Mouse (Mus musculus): ENCODE data around the gene Rab15. TPM values are rescaled to one million over a fixed set of nuclear protein-coding genes. Genes with fewer than 3 reads are reported as not detected.
A peak's percentile ranks its signal among the peaks of the same experiment; 100 is the strongest.

The Rab15 gene
- total RNA-seq, 2 experiments from 2014 or later: 111 to 131 TPM

- DNase-seq (ENCODE audit: low spot score in 2 of 2): no peak
These were observed 42.8 kb downstream of the Rab15 start for GRCm38 (mm10) chr12:76779951-76780350.

- DNase-seq (ENCODE audit: low spot score in 2 of 2): no peak
These were observed 44.2 kb downstream of the Rab15 start for GRCm38 (mm10) chr12:76778305-76779083.

GRCm38 (mm10) chr12:76777845-76778244 is 44.9 kb downstream of the Rab15 start:
- no peak for DNase-seq (ENCODE audit: low spot score in 2 of 2)

- DNase-seq (ENCODE audit: low spot score in 2 of 2): no peak
These were observed 45.8 kb downstream of the Rab15 start for GRCm38 (mm10) chr12:76776898-76777297.

- no peak for DNase-seq (ENCODE audit: low spot score in 2 of 2)
These were observed 47.6 kb downstream of the Rab15 start for GRCm38 (mm10) chr12:76775132-76775531.

GRCm38 (mm10) chr12:76774652-76775051 is 48.1 kb downstream of the Rab15 start:
- no peak for DNase-seq (ENCODE audit: low spot score in 2 of 2)

- DNase-seq (ENCODE audit: low spot score in 2 of 2): no peak
These were observed 51.2 kb downstream of the Rab15 start for GRCm38 (mm10) chr12:76771540-76771939.

- no peak for DNase-seq (ENCODE audit: low spot score in 2 of 2)
These were observed 51.7 kb downstream of the Rab15 start for GRCm38 (mm10) chr12:76770841-76771500.

- DNase-seq (ENCODE audit: low spot score in 2 of 2): peak; percentile 30 to 37
These were observed 56.6 kb downstream of the Rab15 start for GRCm38 (mm10) chr12:76765901-76766630.

GRCm38 (mm10) chr12:76765354-76765851 is 57.3 kb downstream of the Rab15 start, which contains the start of the genes Churc1 and Fntb:
Gene Churc1, plus strand, starts transcription at chr12:76765538.
Gene Fntb, plus strand, starts transcription at chr12:76765589.
- DNase-seq (ENCODE audit: low spot score in 2 of 2): peak; percentile 84 to 86

GRCm38 (mm10) chr12:76752652-76753318 is 69.9 kb downstream of the Rab15 start:
- DNase-seq (ENCODE audit: low spot score in 2 of 2): peak; percentile 19 to 37

- no peak for DNase-seq (ENCODE audit: low spot score in 2 of 2)
These were observed 71.7 kb downstream of the Rab15 start for GRCm38 (mm10) chr12:76750866-76751459.

Other genes with a start within 250 kb of the Rab15 start
- gene Sptb, start 112.4 kb downstream of the Rab15 start, total RNA-seq (2021): 10 to 100 TPM; 62.8 to 69.1 TPM
- 10 to 100 TPM; 45.2 to 49.4 TPM for gene Churc1, start 57.4 kb downstream of the Rab15 start, total RNA-seq (2021)
- gene Fntb, start 57.3 kb downstream of the Rab15 start, total RNA-seq (2021): 10 to 100 TPM; 23.8 to 23.9 TPM
- gene Gpx2, start 27.4 kb downstream of the Rab15 start, total RNA-seq (2021): under 1 TPM; 0.25 to 0.76 TPM
- 10 to 100 TPM; 73.4 to 79.8 TPM for gene Max, start 139.3 kb upstream of the Rab15 start, total RNA-seq (2021)

Measured in layer of hippocampus, postnatal 10 days (tissue).